Mouse (Mus musculus) lung, embryonic 14.5 days (tissue): ENCODE data around the gene Dock8. TPM values are rescaled to one million over a fixed set of nuclear protein-coding genes. Genes with fewer than 3 reads are reported as not detected.
"Not testable (repeated sequence)": the region's sequence is repeated elsewhere in the genome, so short reads cannot be mapped to it uniquely, and the experiment has no call there.

Experiments
- ATAC-seq: fragments of 200-750 bp; cut with Nextera tagmentation; 2 replicates; pipeline ENCODE4 v1.8.0; 2017; ENCODE audit warnings: mild to moderate bottlenecking, moderate TSS enrichment, moderate library complexity; ENCODE audit not compliant: insufficient read depth
- DNase-seq: peaks from one replicate; pipeline ENCODE4 v3.0.0-alpha.2; 2015
- H3K27ac ChIP-seq: fragments of 300-500 bp; sonication (generic); 2 replicates; pipeline ENCODE4 v1.5.1; 2014; ENCODE audit warnings: low read depth, mild to moderate bottlenecking, moderate library complexity
- H3K27me3 ChIP-seq: fragments of 300-500 bp; sonication (generic); 2 replicates; pipeline ENCODE4 v1.6.1; 2014; ENCODE audit warnings: low read length, control low read depth; ENCODE audit not compliant: insufficient read depth
- H3K36me3 ChIP-seq: fragments of 300-500 bp; sonication (generic); 2 replicates; pipeline ENCODE4 v1.6.1; 2014; ENCODE audit warnings: control low read depth; ENCODE audit not compliant: insufficient read depth
- H3K4me1 ChIP-seq: fragments of 300-500 bp; sonication (generic); 2 replicates; pipeline ENCODE4 v1.6.1; 2014; ENCODE audit warnings: antibody characterized with exemption, control low read depth; ENCODE audit not compliant: insufficient read depth
- H3K4me2 ChIP-seq: fragments of 300-500 bp; sonication (generic); 2 replicates; pipeline ENCODE4 v1.6.1; 2014; ENCODE audit warnings: mild to moderate bottlenecking
- H3K4me3 ChIP-seq: fragments of 300-500 bp; sonication (generic); 2 replicates; pipeline ENCODE4 v1.5.1; 2014; ENCODE audit warnings: low read depth, low read length
- H3K9ac ChIP-seq: fragments of 300-500 bp; sonication (generic); 2 replicates; pipeline ENCODE4 v1.6.1; 2014
- H3K9me3 ChIP-seq: fragments of 300-500 bp; sonication (generic); 2 replicates; pipeline ENCODE4 v1.6.1; 2016; ENCODE audit warnings: low read depth, low read length, control low read depth
- CTCF ChIP-seq: IDR thresholded peaks from 2 replicates; pipeline ENCODE4 v1.5.1; 2016; ENCODE audit warnings: antibody characterized with exemption, low read depth
- WGBS: fragments of 180-500 bp; shearing (Covaris S2); extraction: QIAGEN DNeasy Blood & Tissue Kit; methylation state at CpG from one replicate; pipeline ENCODE4 v1.1.7; 2014; 5-methylcytosine and 5-hydroxymethylcytosine counted together
- polyA plus RNA-seq: library from polyadenylated mRNA; unstranded; fragments of >200 nt; fragmentation: Nextera tagmentation; extraction: Ambion mirVana; gene quantifications from 2 replicates; pipeline ENCODE4 v1.2.1, GENCODE M21; 2014

Dock8 gene
- polyA plus RNA-seq, 1 experiment from 2014 or later, result 4.4 TPM

DNA sequence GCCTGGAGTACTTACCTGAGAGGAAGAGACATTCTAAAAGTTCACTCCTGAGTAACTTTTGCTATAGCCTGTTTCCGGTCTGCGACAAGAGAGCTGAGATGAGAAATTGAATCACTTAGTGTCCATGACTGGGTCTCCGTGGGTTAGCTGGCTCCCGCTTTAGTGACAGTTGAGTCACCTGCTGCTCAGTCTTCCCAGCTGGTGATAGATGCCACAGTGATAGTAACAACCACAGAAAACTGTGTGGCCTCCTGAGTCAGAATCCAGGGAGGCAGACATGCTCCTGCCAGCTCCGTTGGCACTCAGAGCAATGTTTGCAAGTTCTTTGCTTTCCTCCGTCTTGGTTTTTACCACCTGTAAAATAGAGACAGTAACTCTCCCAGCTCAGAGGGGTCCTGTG, 23.4 kb downstream of the Dock8 start:
- Histone ChIP-seq H3K9ac (no peak overlapping the region), H3K27me3 (no peaks in the 10 kb centered on the region), H3K36me3 (no peaks in the 10 kb centered on the region), H3K27ac (no peak overlapping the region), H3K9me3 (no peaks in the 10 kb centered on the region), H3K4me2 (no peak overlapping the region), H3K4me3 (no peak overlapping the region), H3K4me1 (no peaks in the 10 kb centered on the region)
- no peak for TF ChIP-seq CTCF
- no peak for DNase-seq
- ATAC-seq, result no peak
- WGBS, result 79% methylated on average over 6 of the region's 6 CpGs

DNA sequence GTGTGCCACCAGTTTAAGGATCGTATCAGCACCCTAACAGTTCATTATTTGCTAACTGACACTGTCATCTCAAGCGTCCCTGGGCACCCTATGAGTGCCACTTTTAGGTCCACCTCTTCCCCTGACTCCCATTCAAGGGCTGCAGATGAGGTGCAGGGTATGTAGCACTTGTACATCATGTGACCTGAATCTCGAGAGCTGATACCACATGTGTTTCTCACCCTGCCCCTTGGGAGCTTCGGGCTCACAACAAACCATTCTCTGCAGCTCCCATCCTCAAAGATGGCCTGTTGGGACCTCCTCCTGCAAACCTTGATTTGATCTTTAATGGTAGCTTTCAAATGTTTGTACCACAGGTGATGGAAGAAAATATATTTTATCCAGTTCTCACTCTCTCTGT, 32.4 kb downstream of the Dock8 start:
- DNase-seq (no peak), ATAC-seq (no peak)
- Histone ChIP-seq H3K9me3 (no peaks in the 10 kb centered on the region), H3K4me1 (no peaks in the 10 kb centered on the region), H3K9ac (no peak overlapping the region), H3K27me3 (no peaks in the 10 kb centered on the region), H3K36me3 (no peaks in the 10 kb centered on the region), H3K4me2 (no peak overlapping the region), H3K27ac (no peak overlapping the region), H3K4me3 (no peak overlapping the region)
- 59% methylated on average over 4 of the region's 4 CpGs for WGBS
- TF ChIP-seq CTCF, result no peak

- WGBS, result 73% methylated on average over 5 of the region's 18 CpGs
- ATAC-seq, DNase-seq: not testable (repeated sequence)
Measured at GRCm38 (mm10) chr19:25033008-25033407, 33.7 kb downstream of the Dock8 start.

GRCm38 (mm10) chr19:25035825-25036224, 36.5 kb downstream of the Dock8 start:
- Histone ChIP-seq H3K27ac (no peak overlapping the region), H3K9me3 (no peaks in the 10 kb centered on the region), H3K4me3 (no peak overlapping the region), H3K9ac (no peak overlapping the region), H3K27me3 (no peaks in the 10 kb centered on the region), H3K4me2 (no peak overlapping the region), H3K4me1 (peaks cover 5% of the 10 kb centered on the region; the same call in 1 of the 2 replicates), H3K36me3 (no peaks in the 10 kb centered on the region)
- ATAC-seq (no peak), DNase-seq (no peak)
- WGBS, result 83% methylated on average over 6 of the region's 6 CpGs
- TF ChIP-seq CTCF, result no peak

More at GRCm38 (mm10) chr19:25033008-25033407, 33.7 kb downstream of the Dock8 start:
- H3K9ac ChIP-seq, H3K4me2 ChIP-seq, H3K27me3 ChIP-seq, H3K4me3 ChIP-seq, H3K36me3 ChIP-seq, H3K27ac ChIP-seq, H3K4me1 ChIP-seq, H3K9me3 ChIP-seq: not testable (repeated sequence)

- no peak for TF ChIP-seq CTCF
- Histone ChIP-seq H3K36me3 (no peaks in the 10 kb centered on the region), H3K4me2 (no peak overlapping the region), H3K27me3 (no peaks in the 10 kb centered on the region), H3K4me3 (no peak overlapping the region), H3K9ac (no peak overlapping the region), H3K9me3 (no peaks in the 10 kb centered on the region), H3K27ac (peak overlapping the region; percentile 71), H3K4me1 (peaks cover 5% of the 10 kb centered on the region; the same call in 1 of the 2 replicates)
- WGBS, result 56% methylated on average over 5 of the region's 5 CpGs
- no peak for DNase-seq
- no peak for ATAC-seq
Measured at GRCm38 (mm10) chr19:25036784-25037183, 37.5 kb downstream of the Dock8 start.

DNA sequence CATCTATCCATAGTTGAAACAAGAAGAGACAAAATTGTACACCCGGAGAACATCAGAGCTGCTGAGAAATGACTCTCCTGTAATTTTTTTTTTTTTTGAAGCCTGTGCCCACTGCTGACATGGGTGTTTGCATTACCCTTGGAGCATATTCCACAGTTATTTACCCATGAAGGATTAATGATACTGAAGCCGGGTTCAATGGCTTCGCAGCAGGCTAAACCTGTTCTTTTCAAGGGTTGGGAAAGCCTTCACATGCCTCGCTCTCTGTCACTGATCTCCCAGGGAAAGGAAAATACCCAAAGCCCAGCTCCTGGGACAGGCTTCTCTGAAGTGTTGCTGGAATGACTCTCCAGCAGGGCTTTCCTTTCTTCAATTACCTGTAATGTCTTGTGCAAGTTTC, 37.9 kb downstream of the Dock8 start:
- WGBS, result 59% methylated on average over 4 of the region's 4 CpGs
- Histone ChIP-seq H3K4me1 (peaks cover 5% of the 10 kb centered on the region; the same call in 1 of the 2 replicates), H3K4me2 (no peak overlapping the region), H3K36me3 (no peaks in the 10 kb centered on the region), H3K27me3 (no peaks in the 10 kb centered on the region), H3K9ac (no peak overlapping the region), H3K27ac (peak overlapping the region; percentile 71; the same call in 1 of the 2 replicates), H3K4me3 (no peak overlapping the region), H3K9me3 (no peaks in the 10 kb centered on the region)
- TF ChIP-seq CTCF, result no peak
- DNase-seq, result peak; percentile 73
- ATAC-seq, result peak; percentile 69; the same call in 1 of the 2 replicates

DNA sequence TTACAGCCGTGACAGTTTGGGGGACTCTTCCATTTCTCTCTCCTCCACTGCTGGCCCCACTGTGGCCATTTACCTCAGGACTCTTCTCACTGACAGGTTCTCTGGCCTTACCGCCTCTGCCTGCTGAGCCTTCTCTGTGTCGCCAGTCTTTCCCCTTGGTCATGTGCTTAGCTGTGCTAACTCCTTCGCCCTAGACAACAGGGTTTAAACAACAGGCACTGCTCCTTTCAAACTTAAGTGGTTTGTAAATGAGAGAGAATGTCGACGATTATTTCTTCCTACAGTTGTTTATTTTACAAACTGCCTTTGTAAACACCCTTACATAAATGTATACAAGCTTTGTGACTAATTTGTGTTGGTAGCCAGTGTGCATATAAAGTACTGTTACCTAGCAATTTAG, 39.0 kb downstream of the Dock8 start:
- Histone ChIP-seq H3K27me3 (no peaks in the 10 kb centered on the region), H3K36me3 (no peaks in the 10 kb centered on the region), H3K9ac (no peak overlapping the region), H3K4me3 (no peak overlapping the region), H3K27ac (no peak overlapping the region), H3K9me3 (no peaks in the 10 kb centered on the region), H3K4me2 (no peak overlapping the region), H3K4me1 (peaks cover 5% of the 10 kb centered on the region; the same call in 1 of the 2 replicates)
- TF ChIP-seq CTCF, result no peak
- DNase-seq (no peak), ATAC-seq (peak; percentile 58)
- 21% methylated on average over 6 of the region's 6 CpGs for WGBS

DNA sequence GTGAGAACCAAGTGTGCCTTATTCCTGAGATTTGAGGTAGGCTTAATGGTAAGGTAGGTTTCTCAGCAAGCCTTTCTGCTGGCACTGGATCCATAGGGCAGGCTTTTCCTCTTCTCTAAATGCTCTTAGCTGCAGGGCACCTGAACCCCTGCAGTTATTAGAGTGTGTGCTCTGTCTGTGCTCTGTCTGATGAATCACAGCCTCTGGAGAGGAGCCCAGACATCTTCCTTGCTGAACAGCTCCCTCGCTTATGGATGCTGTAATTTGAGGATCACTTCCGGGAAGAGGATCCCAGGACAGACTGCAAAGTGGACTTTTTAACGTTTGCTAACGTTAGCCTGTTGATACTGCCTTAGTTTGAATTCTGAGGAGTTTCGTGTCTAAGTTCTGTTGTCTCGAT, 41.9 kb downstream of the Dock8 start:
- Histone ChIP-seq H3K4me2 (no peak overlapping the region), H3K4me3 (no peak overlapping the region), H3K27me3 (no peaks in the 10 kb centered on the region), H3K9me3 (no peaks in the 10 kb centered on the region), H3K36me3 (no peaks in the 10 kb centered on the region), H3K9ac (no peak overlapping the region), H3K4me1 (peaks cover 5% of the 10 kb centered on the region; the same call in 1 of the 2 replicates), H3K27ac (no peak overlapping the region)
- no peak for DNase-seq
- TF ChIP-seq CTCF, result no peak
- WGBS, result 30% methylated on average over 6 of the region's 6 CpGs
- no peak for ATAC-seq
